Mouse (Mus musculus): ENCODE measurements around the gene Smarce1.

DNA sequence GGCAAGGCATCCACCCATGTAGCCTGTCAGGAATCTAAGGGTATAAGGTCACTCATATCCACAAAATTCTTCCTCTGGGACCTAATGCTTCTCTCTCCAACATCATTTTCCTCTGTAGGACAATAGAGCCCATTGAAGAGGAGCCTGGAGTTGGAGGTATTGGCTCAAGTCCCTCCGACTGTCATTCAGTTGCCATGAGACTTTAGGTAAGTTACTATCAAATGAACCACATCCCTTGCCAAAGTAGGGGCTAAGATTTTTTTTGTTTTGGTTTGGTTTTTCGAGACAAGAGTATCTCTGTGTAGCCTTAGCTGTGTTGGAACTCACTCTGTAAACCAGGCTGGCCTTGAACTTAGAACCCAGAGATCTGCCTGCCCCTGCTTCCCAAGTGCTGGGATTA, 59.4 kb downstream of the Smarce1 start:
- no peak for TF ChIP-seq USF1 (IDR thresholded peaks at IDR 0.05; ENCODE audit: low read depth, low read length)
- no peak for TF ChIP-seq CTCF (conservative IDR thresholded peaks at IDR 0.05 in 1 of 2, IDR thresholded peaks at IDR 0.05 in 1 of 2; ENCODE audit: low read depth in 2 of 2, low read length in 2 of 2)
- no peak for TF ChIP-seq SMC3 (IDR thresholded peaks at IDR 0.05; ENCODE audit: low read depth, low read length)
- TF ChIP-seq POLR2A (IDR thresholded peaks at IDR 0.05; ENCODE audit: low read depth, low read length) = no peak
- no peak; the same call in 1 of the 2 replicates for TF ChIP-seq RCOR1 (conservative IDR thresholded peaks at IDR 0.05; ENCODE audit: low read depth, low read length)
- TF ChIP-seq USF2 (conservative IDR thresholded peaks at IDR 0.05; ENCODE audit: low read depth, low read length) = no peak
- no peak for TF ChIP-seq EP300 (IDR thresholded peaks at IDR 0.05; ENCODE audit: low read length)

Data from CH12.LX (cell line).